Mouse (Mus musculus) E14TG2a.4 (cell line): ENCODE results near the gene Htra3.

Source experiments
- H3K27me3 ChIP-seq: 2 replicates; pipeline ENCODE4 v1.6.1; 2014; ENCODE audit warnings: low read length, control low read depth; ENCODE audit not compliant: insufficient read depth
- H3K36me3 ChIP-seq: 2 replicates; pipeline ENCODE4 v1.6.1; 2014; ENCODE audit warnings: low read length, control low read depth; ENCODE audit not compliant: insufficient read depth
- H3K4me1 ChIP-seq: replicated peaks from 2 replicates; pipeline ENCODE4 v1.6.1; 2014; ENCODE audit warnings: low read depth, low read length, control low read depth
- H3K4me3 ChIP-seq: replicated peaks from 2 replicates; pipeline ENCODE4 v1.5.1; 2014; ENCODE audit warnings: mild to moderate bottlenecking, low read length
- H3K9me3 ChIP-seq: 2 replicates; pipeline ENCODE4 v1.6.1; 2014; ENCODE audit warnings: low read length, control low read depth
- CTCF ChIP-seq: conservative IDR thresholded peaks from 2 replicates; pipeline ENCODE4 v1.5.1; 2014; ENCODE audit warnings: low read length
- NANOG ChIP-seq: IDR thresholded peaks from 2 replicates; pipeline ENCODE4 v1.6.1; 2014; ENCODE audit warnings: borderline replicate concordance, low read length, mixed read lengths
- POU5F1 ChIP-seq: IDR thresholded peaks from 2 replicates; pipeline ENCODE4 v1.6.1; 2014; ENCODE audit warnings: low read length, borderline replicate concordance

Gene Htra3

DNA sequence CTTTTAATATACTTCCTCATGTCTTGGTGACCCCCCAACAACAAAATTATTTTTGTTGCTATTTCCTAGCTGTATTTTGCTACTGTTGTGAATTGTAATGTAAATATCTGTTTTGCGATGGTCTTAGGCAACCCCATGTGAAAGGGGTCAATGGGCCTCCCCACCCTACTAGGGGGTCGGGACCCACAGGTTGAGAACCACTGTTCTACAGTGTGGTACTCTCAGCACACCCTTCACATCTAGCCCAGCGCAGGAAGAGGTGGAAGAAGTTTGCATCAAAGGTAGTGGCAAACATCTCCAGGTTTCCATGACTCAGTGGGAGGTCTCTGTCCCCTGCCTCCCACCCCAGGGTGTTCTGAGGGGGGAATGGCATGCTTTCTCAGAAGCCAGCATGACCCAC, 25.8 kb upstream of the Htra3 start:
- Histone ChIP-seq H3K4me1 (peaks cover 53% of the 10 kb centered on the region), H3K36me3 (peaks cover 46% of the 10 kb centered on the region), H3K9me3 (no peaks in the 10 kb centered on the region), H3K4me3 (no peak overlapping the region), H3K27me3 (no peaks in the 10 kb centered on the region)
- TF ChIP-seq NANOG (no peak), POU5F1 (no peak), CTCF (no peak)

DNA sequence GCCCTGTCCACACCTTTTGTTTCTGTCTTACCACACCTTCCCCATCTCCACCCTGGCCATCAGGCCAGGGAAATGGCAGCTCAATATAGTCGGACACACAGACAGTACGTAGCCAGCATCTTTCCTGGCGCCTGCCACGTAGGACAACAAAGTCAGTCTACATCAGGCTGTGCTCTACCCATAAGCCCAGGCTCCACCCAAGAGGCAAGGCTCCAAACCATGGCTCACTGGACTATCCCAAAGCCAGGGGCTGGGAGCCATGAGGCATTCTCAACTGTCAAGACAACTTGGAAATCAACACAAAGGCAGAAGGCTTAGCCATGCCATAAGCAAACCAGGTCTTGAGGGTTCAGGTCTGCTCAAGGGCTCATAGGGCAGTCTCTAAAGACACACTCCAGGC, 24.2 kb upstream of the Htra3 start:
- Histone ChIP-seq H3K4me1 (peaks cover 51% of the 10 kb centered on the region), H3K36me3 (peaks cover 47% of the 10 kb centered on the region), H3K4me3 (no peak overlapping the region), H3K9me3 (no peaks in the 10 kb centered on the region), H3K27me3 (no peaks in the 10 kb centered on the region)
- no peak for TF ChIP-seq CTCF
- no peak for TF ChIP-seq POU5F1
- no peak for TF ChIP-seq NANOG

DNA sequence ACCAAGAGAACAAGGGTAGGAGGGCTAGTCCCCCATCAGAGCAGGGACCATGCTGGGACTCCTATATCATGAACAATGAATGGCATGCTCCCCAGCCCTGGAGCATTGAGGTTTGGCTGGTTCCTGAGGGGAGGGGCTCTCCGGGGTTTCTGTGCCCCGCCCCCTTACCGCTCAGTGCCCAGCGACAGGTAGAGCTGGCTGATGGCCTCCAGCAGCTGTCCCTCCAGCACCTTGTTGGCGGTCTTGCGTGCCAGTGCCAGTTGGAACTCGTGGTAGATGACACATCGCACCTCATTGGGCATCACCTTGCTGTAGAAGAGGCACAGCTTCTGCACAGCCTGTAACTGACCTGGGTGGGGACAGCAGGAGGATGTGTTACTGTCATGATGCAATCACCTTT, 23.6 kb upstream of the Htra3 start:
- no peak for TF ChIP-seq POU5F1
- no peak for TF ChIP-seq CTCF
- TF ChIP-seq NANOG = no peak
- peaks cover 53% of the 10 kb centered on the region for H3K36me3 ChIP-seq

DNA sequence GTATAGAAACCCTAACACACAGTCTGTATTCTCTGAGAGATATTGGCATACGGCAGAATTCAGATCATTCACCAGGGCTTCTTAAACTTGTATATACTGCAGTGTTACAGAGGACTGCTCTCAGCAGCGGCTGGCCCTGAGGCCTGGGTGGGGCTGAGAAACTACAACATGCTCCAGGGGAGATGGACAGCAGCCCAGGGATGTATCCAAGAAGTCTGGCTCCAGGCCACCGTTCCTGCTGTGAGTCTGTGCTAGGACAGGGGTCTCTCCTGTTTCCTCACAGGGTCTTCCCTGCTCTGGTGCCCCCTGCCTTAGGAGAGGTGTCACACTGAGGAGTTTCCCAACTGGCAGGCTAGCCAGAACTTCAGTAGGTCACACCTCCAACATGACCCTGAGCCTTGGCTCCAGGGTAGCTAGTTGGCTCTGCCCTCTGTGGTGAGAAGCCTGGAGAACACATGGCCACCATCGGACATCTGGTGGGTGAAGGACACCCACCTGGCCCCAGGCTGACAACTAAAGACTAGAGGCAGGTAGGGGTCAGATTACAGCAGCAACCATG, 23.1 kb upstream of the Htra3 start:
- H3K4me1 ChIP-seq = peaks cover 57% of the 10 kb centered on the region
- no peaks in the 10 kb centered on the region for H3K9me3 ChIP-seq
- TF ChIP-seq NANOG (no peak), CTCF (no peak), POU5F1 (no peak)
- H3K4me3 ChIP-seq = no peak overlapping the region
- peaks cover 55% of the 10 kb centered on the region for H3K36me3 ChIP-seq
- no peaks in the 10 kb centered on the region for H3K27me3 ChIP-seq

More for the DNA sequence above, 23.6 kb upstream of the Htra3 start:
- Histone ChIP-seq H3K4me1 (peaks cover 57% of the 10 kb centered on the region), H3K27me3 (no peaks in the 10 kb centered on the region), H3K9me3 (no peaks in the 10 kb centered on the region), H3K4me3 (no peak overlapping the region)

DNA sequence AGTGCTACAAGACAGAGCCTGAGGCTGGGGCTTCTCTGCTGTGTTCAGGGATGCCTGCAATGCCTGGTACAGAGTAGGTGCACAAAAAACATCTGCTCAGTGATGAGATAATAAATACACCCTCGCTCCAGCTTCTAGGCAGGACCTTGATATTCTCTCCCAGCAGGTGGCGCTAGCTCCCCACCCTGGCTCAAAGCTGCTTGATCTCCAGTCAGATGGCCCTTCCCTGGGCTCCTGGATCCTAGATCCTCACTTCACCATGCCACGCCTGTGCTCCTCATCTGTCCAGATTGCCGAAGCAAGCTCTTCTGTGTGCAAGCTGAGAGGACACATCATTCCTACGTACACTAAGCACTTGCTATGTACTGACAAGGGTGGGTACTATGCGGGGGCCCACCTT, 21.5 kb upstream of the Htra3 start:
- H3K36me3 ChIP-seq = peaks cover 49% of the 10 kb centered on the region
- TF ChIP-seq POU5F1 = no peak
- TF ChIP-seq NANOG = no peak
- peak; percentile 80 for TF ChIP-seq CTCF
- H3K4me3 ChIP-seq = no peak overlapping the region
- no peaks in the 10 kb centered on the region for H3K9me3 ChIP-seq
- H3K4me1 ChIP-seq = peaks cover 50% of the 10 kb centered on the region
- no peaks in the 10 kb centered on the region for H3K27me3 ChIP-seq

DNA sequence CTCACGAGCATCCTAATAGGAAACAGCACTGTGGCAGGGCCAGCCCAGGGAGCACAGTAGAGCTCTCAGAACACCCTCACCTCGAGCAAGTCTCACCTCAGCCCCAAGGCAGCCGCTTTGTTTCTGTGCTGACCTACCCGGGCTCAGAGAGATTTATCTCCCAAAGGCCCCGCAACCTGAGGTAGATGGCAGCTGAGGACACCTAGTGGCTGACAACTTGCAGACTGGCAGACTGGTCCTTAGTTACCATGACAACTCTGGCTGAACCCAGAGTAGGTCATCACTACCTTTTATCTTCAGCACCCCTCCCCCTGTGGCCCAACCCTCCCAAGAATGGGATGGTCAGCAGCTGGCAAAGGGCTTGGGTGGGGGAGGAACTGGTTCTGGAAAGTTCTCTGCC, 16.2 kb upstream of the Htra3 start:
- TF ChIP-seq POU5F1 = no peak
- no peak for TF ChIP-seq NANOG
- peak; percentile 43 for TF ChIP-seq CTCF
- Histone ChIP-seq H3K36me3 (peaks cover 28% of the 10 kb centered on the region), H3K9me3 (no peaks in the 10 kb centered on the region), H3K27me3 (no peaks in the 10 kb centered on the region), H3K4me1 (peaks cover 42% of the 10 kb centered on the region), H3K4me3 (no peak overlapping the region)

DNA sequence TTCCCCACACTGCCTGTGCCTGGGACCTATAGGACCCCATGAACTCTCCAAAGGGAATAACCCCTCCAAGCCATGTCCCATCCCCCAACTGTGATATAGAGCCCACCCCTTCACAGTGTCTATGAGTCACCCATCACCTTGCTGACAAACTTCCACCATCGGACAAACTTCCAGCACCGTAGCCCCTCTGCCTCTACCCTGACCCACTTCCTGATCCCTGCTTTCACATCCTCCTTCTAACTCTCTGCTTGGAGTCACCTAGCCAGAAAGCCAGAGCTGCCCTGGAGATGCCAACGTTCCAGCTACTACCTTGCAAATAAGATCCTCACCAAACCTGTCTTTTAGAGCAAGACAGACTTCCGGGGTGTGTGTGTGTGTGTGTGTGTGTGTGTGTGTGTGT, 14.1 kb upstream of the Htra3 start:
- TF ChIP-seq NANOG = no peak
- no peak for TF ChIP-seq POU5F1
- TF ChIP-seq CTCF = no peak
- H3K27me3 ChIP-seq = peaks cover 3% of the 10 kb centered on the region; the same call in 1 of the 2 replicates
- peaks cover 27% of the 10 kb centered on the region for H3K4me1 ChIP-seq
- H3K36me3 ChIP-seq = peaks cover 12% of the 10 kb centered on the region
- no peaks in the 10 kb centered on the region for H3K9me3 ChIP-seq
- no peak overlapping the region for H3K4me3 ChIP-seq

DNA sequence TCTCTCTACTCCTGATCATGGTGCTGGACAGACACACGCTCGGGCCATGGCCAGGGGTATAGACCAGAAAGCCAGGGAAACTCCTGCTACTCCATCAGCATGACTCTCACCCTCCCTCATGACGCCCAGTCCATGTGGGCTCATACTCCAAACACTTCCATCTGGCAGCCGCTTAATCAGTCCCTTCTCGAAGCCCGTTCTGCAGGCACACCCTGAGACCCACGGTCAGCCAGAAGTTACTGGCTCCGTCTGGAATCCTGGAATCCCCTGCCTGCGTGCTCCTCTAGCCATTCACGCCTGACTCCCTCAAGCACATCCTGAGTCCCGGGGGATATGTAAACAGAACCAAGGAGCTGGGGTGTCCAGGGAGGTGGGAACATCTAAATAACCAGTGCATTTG, 11.7 kb upstream of the Htra3 start:
- peaks cover 22% of the 10 kb centered on the region for H3K4me1 ChIP-seq
- no peak for TF ChIP-seq POU5F1
- TF ChIP-seq CTCF = no peak
- no peak for TF ChIP-seq NANOG
- H3K9me3 ChIP-seq = no peaks in the 10 kb centered on the region
- H3K4me3 ChIP-seq = no peak overlapping the region
- peaks cover 10% of the 10 kb centered on the region for H3K27me3 ChIP-seq
- no peaks in the 10 kb centered on the region for H3K36me3 ChIP-seq

DNA sequence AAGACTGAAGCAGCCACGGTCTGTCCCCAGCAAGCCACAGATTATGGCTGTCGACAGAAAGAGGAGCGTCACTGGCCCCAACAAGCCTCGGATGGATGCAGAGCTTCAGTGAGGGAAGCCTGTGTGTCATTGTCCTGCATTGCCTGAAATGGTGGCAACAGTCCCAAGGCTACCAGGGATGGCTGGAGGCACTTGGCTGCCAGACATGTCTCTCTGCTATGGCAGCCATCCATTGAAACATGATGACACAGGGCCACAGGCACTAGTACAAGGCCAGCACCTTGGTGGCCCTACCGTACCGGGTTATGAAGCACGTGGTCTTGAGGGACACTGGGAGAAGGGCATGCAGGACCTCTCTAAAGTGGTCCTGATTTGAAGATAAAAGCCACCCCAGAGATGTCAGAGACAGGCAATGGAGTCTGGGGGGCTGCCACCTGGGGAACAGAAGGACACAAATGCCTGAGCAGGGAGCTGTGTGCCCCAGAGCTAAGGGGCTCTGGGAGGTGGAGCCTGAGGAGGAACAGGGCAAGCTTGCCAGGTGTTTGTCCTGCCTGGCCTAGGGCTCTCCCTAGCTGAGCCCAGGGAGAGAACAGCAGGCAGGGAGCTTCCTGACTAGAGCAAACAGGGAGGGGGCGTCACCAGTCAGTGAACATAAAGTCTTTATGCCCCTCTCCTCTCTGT, 11.0 kb upstream of the Htra3 start:
- Histone ChIP-seq H3K36me3 (no peaks in the 10 kb centered on the region), H3K4me3 (no peak overlapping the region), H3K4me1 (peaks cover 19% of the 10 kb centered on the region), H3K27me3 (peaks cover 15% of the 10 kb centered on the region), H3K9me3 (no peaks in the 10 kb centered on the region)
- no peak for TF ChIP-seq CTCF
- no peak for TF ChIP-seq NANOG
- TF ChIP-seq POU5F1 = no peak
